Mouse (Mus musculus) liver, embryonic 18 days (tissue): ENCODE data around the gene Cfp. TPM values are rescaled to one million over a fixed set of nuclear protein-coding genes. Genes with fewer than 3 reads are reported as not detected.

ENCODE experiments used
- polyA plus RNA-seq: library from polyadenylated mRNA; depleted of rRNA; stranded (reverse); fragments of >200 nt; gene quantifications from 2 replicates; pipeline ENCODE4 v1.2.3, GENCODE M21; 2012; rRNA removed

Gene Cfp
- 53.3 and 55.8 TPM in 2 replicates for polyA plus RNA-seq

DNA sequence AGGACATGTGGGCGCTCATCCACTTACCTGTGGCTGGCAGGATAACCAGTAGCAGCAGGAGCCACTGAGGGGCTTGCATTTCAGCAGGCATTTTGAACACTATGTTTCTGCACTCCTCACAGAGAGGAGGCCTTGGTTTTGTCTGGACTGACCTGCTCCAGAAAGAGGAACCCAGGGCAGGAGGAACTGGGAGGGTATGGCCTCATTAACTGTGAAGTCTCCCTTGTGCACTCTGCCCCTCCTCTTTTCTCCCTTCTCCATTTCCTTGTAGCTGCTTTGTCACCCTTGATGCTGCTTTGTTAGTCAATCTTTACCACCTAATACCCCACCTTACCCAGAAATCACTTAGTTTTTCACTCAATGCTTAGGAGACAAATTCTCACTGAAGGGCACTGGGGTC is at the start of gene Cfp:
Gene Cfp (minus strand): TSS at position 192 of the 400 bp plus-strand sequence.

DNA sequence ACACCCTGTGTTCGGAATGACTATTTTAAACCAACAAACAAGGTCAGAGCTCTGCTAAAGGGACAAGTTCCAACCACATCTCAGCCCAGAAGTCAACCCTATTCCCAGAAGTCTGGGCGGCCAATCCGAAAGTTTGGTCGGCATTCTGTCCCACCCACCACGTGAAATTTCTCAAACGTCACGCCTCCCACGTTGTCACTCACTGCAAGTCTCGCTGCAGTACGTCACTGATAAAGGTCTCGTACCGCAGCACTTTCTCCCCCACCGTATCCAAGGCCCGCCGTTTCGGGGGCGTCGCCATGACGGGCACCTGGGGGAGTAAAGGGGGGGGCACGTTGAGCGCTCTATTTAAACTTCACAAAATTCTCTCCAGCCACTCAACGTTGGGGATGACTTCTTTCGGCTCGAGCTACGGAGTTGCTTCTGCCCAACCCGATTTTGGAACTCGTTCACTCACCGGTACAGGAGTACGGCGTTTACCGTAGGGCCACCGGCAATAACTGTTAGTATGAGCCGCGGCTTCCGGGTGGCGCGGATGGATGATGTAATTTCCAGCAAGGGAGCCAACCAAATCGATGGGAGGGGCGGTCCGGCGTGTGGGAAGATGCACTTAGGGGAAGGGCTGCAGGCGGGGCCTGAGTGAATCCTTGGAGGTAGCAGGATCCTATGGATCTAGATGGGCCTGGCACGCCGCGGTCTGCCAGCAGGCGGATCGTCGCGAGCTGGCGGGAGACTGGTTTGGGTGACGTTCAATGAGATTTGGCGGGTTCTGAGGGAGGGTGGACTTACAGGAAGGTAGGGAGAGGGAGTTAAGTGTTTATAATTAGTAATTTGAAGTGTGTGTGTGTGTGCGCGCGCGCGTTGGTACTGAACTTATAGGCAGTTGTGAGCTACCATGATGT is 30.4 kb upstream of the Cfp start, which contains the start of gene Uxt:
Gene Uxt (minus strand): TSS at position 541 of the 902 bp plus-strand sequence.

DNA sequence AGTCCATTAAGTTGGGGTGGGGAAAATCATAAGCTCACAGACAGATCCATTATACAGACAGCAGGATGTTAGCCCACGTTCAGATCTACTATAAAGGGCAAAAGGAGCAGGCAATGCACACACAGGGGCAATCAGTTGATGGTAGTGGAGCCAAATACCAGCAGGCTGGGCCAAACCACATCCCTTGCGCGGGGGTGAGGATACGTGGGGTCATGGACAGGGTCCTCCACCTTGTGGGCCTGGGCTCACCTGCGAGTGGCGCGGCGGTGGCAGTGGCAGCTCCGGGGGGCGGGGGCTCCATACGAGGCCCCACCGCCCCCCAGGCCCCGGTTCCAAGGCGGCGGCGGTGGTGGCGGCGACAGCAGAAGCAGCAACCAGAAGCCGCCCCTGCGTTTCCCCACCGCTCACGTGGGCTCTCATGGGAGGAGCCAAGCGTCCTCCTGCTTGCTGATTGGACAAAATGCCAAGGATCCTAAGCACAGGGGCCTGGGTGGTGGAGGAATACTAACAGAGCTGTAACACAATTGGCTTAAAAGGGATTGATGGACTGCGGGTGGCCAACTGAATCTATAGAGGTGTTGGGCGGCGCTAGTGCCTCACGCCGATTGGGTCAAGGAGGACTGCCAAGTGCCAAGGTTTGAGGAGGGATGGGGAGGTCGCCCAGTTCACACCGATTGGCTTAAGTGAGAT is 19.0 kb upstream of the Cfp start, which contains the start of gene Elk1:
Gene Elk1 (minus strand): TSS at position 418 of the 690 bp plus-strand sequence.

DNA sequence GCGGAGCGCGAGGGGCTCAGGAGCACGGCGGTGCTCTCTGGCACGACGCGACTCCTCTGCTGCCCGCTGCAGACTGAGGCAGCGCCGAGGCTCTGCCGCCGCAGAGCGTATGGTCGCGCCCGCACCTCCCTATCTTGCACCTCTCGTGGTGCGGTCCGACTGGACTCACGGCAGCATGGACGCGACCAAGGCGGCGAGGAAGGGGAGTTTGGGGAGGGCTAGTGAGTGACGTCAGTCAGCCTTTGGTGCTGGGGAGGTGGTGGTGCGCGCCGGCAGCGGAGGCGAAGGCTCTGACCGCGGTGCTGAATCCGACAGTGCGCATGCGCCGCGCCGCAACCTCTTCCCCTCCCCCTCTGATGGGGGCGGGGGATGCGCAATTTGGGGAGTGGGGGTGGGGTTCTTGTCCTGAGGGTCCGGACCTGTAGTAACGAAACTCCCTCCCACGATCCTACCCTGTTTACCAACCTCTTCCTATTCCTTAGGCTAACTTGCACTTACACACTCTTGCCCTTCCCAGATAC is 10.5 kb downstream of the Cfp start, which contains the start of gene Syn1:
Gene Syn1 (minus strand): TSS at position 161 of the 521 bp plus-strand sequence.

Other genes with a start within 250 kb of the Cfp start
- 40.4 and 44.9 TPM in 2 replicates for gene Cdk16, start 243.6 kb downstream of the Cfp start, polyA plus RNA-seq
- gene Usp11, start 227.6 kb downstream of the Cfp start, polyA plus RNA-seq = 4.0 and 4.3 TPM in 2 replicates
- 49.0 and 57.7 TPM in 2 replicates for gene Araf, start 133.7 kb downstream of the Cfp start, polyA plus RNA-seq
- 1.3 and 1.9 TPM in 2 replicates for gene Timp1, start 61.4 kb downstream of the Cfp start, polyA plus RNA-seq
- 0.01 and 0.05 TPM in 2 replicates for gene Syn1, start 10.6 kb downstream of the Cfp start, polyA plus RNA-seq
- 2.9 and 3.5 TPM in 2 replicates for gene Elk1, start 19.1 kb upstream of the Cfp start, polyA plus RNA-seq
- 15.5 and 15.7 TPM in 2 replicates for gene Uxt, start 30.5 kb upstream of the Cfp start, polyA plus RNA-seq
- 1.7 and 1.8 TPM in 2 replicates for gene Zfp182, start 130.8 kb upstream of the Cfp start, polyA plus RNA-seq
- gene Spaca5, start 136.9 kb upstream of the Cfp start, polyA plus RNA-seq = not detected in 2 replicates
- 0.05 TPM in 2 replicates for gene Zfp300, start 158.0 kb upstream of the Cfp start, polyA plus RNA-seq
- not detected in 2 replicates for gene Ssxa1, start 184.3 kb upstream of the Cfp start, polyA plus RNA-seq
- not detected in 2 replicates for gene Gm21876, start 244.1 kb upstream of the Cfp start, polyA plus RNA-seq